Mouse (Mus musculus): Measurements from ENCODE around the gene Oprm1. TPM values are rescaled to one million over a fixed set of nuclear protein-coding genes. Genes with fewer than 3 reads are reported as not detected.

Gene Oprm1
- polyA plus RNA-seq, 1 experiment from 2014 or later: not detected

- ATAC-seq (replicated peaks; ENCODE audit: insufficient number of reproducible peaks, low FRiP score, low TSS enrichment, low read depth) (no peak), DNase-seq (ENCODE audit: low spot score) (no peak)
- no peak overlapping the region for H3K4me2 ChIP-seq (ENCODE audit: low read depth, low read length)
- no peak overlapping the region for H3K27ac ChIP-seq (replicated peaks; ENCODE audit: low read depth, low read length)
- H3K4me3 ChIP-seq (ENCODE audit: low read depth, low read length): no peak overlapping the region
- no peaks in the 10 kb centered on the region for H3K36me3 ChIP-seq (replicated peaks; ENCODE audit: control insufficient read depth, insufficient read depth, low read depth, low read length)
- H3K9me3 ChIP-seq (replicated peaks; ENCODE audit: control insufficient read depth, low read length): no peaks in the 10 kb centered on the region
- WGBS: 93% methylated on average over 1 of the region's 1 CpGs
- H3K9ac ChIP-seq (replicated peaks; ENCODE audit: low read length): no peak overlapping the region
- H3K27me3 ChIP-seq (ENCODE audit: control insufficient read depth, insufficient read depth, low read length): no peaks in the 10 kb centered on the region
- H3K4me1 ChIP-seq (ENCODE audit: control insufficient read depth, insufficient read depth, low read length): no peaks in the 10 kb centered on the region
Measured at GRCm38 (mm10) chr10:6968334-6968733, 210.0 kb downstream of the Oprm1 start.

GRCm38 (mm10) chr10:6977843-6978242 is 219.5 kb downstream of the Oprm1 start:
- Histone ChIP-seq H3K4me3 (ENCODE audit: low read depth, low read length) (no peak overlapping the region), H3K27ac (replicated peaks; ENCODE audit: low read depth, low read length) (no peak overlapping the region), H3K36me3 (replicated peaks; ENCODE audit: control insufficient read depth, insufficient read depth, low read depth, low read length) (no peaks in the 10 kb centered on the region), H3K4me1 (ENCODE audit: control insufficient read depth, insufficient read depth, low read length) (no peaks in the 10 kb centered on the region), H3K9me3 (replicated peaks; ENCODE audit: control insufficient read depth, low read length) (no peaks in the 10 kb centered on the region), H3K9ac (replicated peaks; ENCODE audit: low read length) (no peak overlapping the region), H3K4me2 (ENCODE audit: low read depth, low read length) (no peak overlapping the region), H3K27me3 (ENCODE audit: control insufficient read depth, insufficient read depth, low read length) (no peaks in the 10 kb centered on the region)
- 69% methylated on average over 2 of the region's 2 CpGs for WGBS
- ATAC-seq (replicated peaks; ENCODE audit: insufficient number of reproducible peaks, low FRiP score, low TSS enrichment, low read depth) (no peak), DNase-seq (ENCODE audit: low spot score) (no peak)

GRCm38 (mm10) chr10:6978733-6979132 is 220.4 kb downstream of the Oprm1 start:
- Histone ChIP-seq H3K27ac (replicated peaks; ENCODE audit: low read depth, low read length) (no peak overlapping the region), H3K4me2 (ENCODE audit: low read depth, low read length) (no peak overlapping the region), H3K9me3 (replicated peaks; ENCODE audit: control insufficient read depth, low read length) (no peaks in the 10 kb centered on the region), H3K4me3 (ENCODE audit: low read depth, low read length) (no peak overlapping the region), H3K36me3 (replicated peaks; ENCODE audit: control insufficient read depth, insufficient read depth, low read depth, low read length) (no peaks in the 10 kb centered on the region), H3K4me1 (ENCODE audit: control insufficient read depth, insufficient read depth, low read length) (no peaks in the 10 kb centered on the region), H3K27me3 (ENCODE audit: control insufficient read depth, insufficient read depth, low read length) (no peaks in the 10 kb centered on the region), H3K9ac (replicated peaks; ENCODE audit: low read length) (no peak overlapping the region)
- DNase-seq (ENCODE audit: low spot score) (no peak), ATAC-seq (replicated peaks; ENCODE audit: insufficient number of reproducible peaks, low FRiP score, low TSS enrichment, low read depth) (no peak)
- 86% methylated on average over 1 of the region's 1 CpGs for WGBS

GRCm38 (mm10) chr10:6979216-6979615 is 220.9 kb downstream of the Oprm1 start:
- Histone ChIP-seq H3K4me2 (ENCODE audit: low read depth, low read length) (no peak overlapping the region), H3K9me3 (replicated peaks; ENCODE audit: control insufficient read depth, low read length) (no peaks in the 10 kb centered on the region), H3K36me3 (replicated peaks; ENCODE audit: control insufficient read depth, insufficient read depth, low read depth, low read length) (no peaks in the 10 kb centered on the region), H3K4me3 (ENCODE audit: low read depth, low read length) (no peak overlapping the region), H3K27me3 (ENCODE audit: control insufficient read depth, insufficient read depth, low read length) (no peaks in the 10 kb centered on the region), H3K4me1 (ENCODE audit: control insufficient read depth, insufficient read depth, low read length) (no peaks in the 10 kb centered on the region), H3K27ac (replicated peaks; ENCODE audit: low read depth, low read length) (no peak overlapping the region), H3K9ac (replicated peaks; ENCODE audit: low read length) (no peak overlapping the region)
- WGBS: 77% methylated on average over 7 of the region's 7 CpGs
- DNase-seq (ENCODE audit: low spot score) (no peak), ATAC-seq (replicated peaks; ENCODE audit: insufficient number of reproducible peaks, low FRiP score, low TSS enrichment, low read depth) (no peak)

GRCm38 (mm10) chr10:6979789-6980188 is 221.5 kb downstream of the Oprm1 start:
- H3K4me2 ChIP-seq (ENCODE audit: low read depth, low read length): no peak overlapping the region
- no peak overlapping the region for H3K27ac ChIP-seq (replicated peaks; ENCODE audit: low read depth, low read length)
- H3K9ac ChIP-seq (replicated peaks; ENCODE audit: low read length): no peak overlapping the region
- no peak for DNase-seq (ENCODE audit: low spot score)
- no peaks in the 10 kb centered on the region for H3K27me3 ChIP-seq (ENCODE audit: control insufficient read depth, insufficient read depth, low read length)
- H3K36me3 ChIP-seq (replicated peaks; ENCODE audit: control insufficient read depth, insufficient read depth, low read depth, low read length): no peaks in the 10 kb centered on the region
- no peaks in the 10 kb centered on the region for H3K9me3 ChIP-seq (replicated peaks; ENCODE audit: control insufficient read depth, low read length)
- no peaks in the 10 kb centered on the region for H3K4me1 ChIP-seq (ENCODE audit: control insufficient read depth, insufficient read depth, low read length)
- no peak for ATAC-seq (replicated peaks; ENCODE audit: insufficient number of reproducible peaks, low FRiP score, low TSS enrichment, low read depth)
- WGBS: 57% methylated on average over 8 of the region's 8 CpGs
- no peak overlapping the region for H3K4me3 ChIP-seq (ENCODE audit: low read depth, low read length)

GRCm38 (mm10) chr10:6980236-6980635 is 221.9 kb downstream of the Oprm1 start:
- Histone ChIP-seq H3K9ac (replicated peaks; ENCODE audit: low read length) (0 out of 2 replicates have a peak overlapping the region, but pooled peaks have one; percentile 1), H3K4me3 (ENCODE audit: low read depth, low read length) (no peak overlapping the region), H3K27ac (replicated peaks; ENCODE audit: low read depth, low read length) (no peak overlapping the region), H3K4me1 (ENCODE audit: control insufficient read depth, insufficient read depth, low read length) (no peaks in the 10 kb centered on the region), H3K9me3 (replicated peaks; ENCODE audit: control insufficient read depth, low read length) (no peaks in the 10 kb centered on the region), H3K36me3 (replicated peaks; ENCODE audit: control insufficient read depth, insufficient read depth, low read depth, low read length) (no peaks in the 10 kb centered on the region), H3K4me2 (ENCODE audit: low read depth, low read length) (0 out of 2 replicates have a peak overlapping the region, but pooled peaks have one; percentile 1), H3K27me3 (ENCODE audit: control insufficient read depth, insufficient read depth, low read length) (no peaks in the 10 kb centered on the region)
- 27% methylated on average over 6 of the region's 6 CpGs for WGBS
- no peak for ATAC-seq (replicated peaks; ENCODE audit: insufficient number of reproducible peaks, low FRiP score, low TSS enrichment, low read depth)
- peak; percentile 13 for DNase-seq (ENCODE audit: low spot score)

- H3K27me3 ChIP-seq (ENCODE audit: control insufficient read depth, insufficient read depth, low read length): no peaks in the 10 kb centered on the region
- WGBS: 66% methylated on average over 2 of the region's 2 CpGs
- ATAC-seq (replicated peaks; ENCODE audit: insufficient number of reproducible peaks, low FRiP score, low TSS enrichment, low read depth): no peak
Measured at GRCm38 (mm10) chr10:6982751-6983151, 224.4 kb downstream of the Oprm1 start.

GRCm38 (mm10) chr10:6983431-6983830 is 225.1 kb downstream of the Oprm1 start:
- no peak for ATAC-seq (replicated peaks; ENCODE audit: insufficient number of reproducible peaks, low FRiP score, low TSS enrichment, low read depth)
- no peak overlapping the region for H3K9ac ChIP-seq (replicated peaks; ENCODE audit: low read length)
- no peak overlapping the region for H3K4me3 ChIP-seq (ENCODE audit: low read depth, low read length)
- no peak overlapping the region for H3K27ac ChIP-seq (replicated peaks; ENCODE audit: low read depth, low read length)
- H3K4me1 ChIP-seq (ENCODE audit: control insufficient read depth, insufficient read depth, low read length): no peaks in the 10 kb centered on the region
- H3K36me3 ChIP-seq (replicated peaks; ENCODE audit: control insufficient read depth, insufficient read depth, low read depth, low read length): no peaks in the 10 kb centered on the region
- WGBS: 94% methylated on average over 2 of the region's 2 CpGs
- no peak overlapping the region for H3K4me2 ChIP-seq (ENCODE audit: low read depth, low read length)
- H3K27me3 ChIP-seq (ENCODE audit: control insufficient read depth, insufficient read depth, low read length): no peaks in the 10 kb centered on the region
- H3K9me3 ChIP-seq (replicated peaks; ENCODE audit: control insufficient read depth, low read length): no peaks in the 10 kb centered on the region
- no peak for DNase-seq (ENCODE audit: low spot score)

More at GRCm38 (mm10) chr10:6982751-6983151, 224.4 kb downstream of the Oprm1 start:
- Histone ChIP-seq H3K4me2 (ENCODE audit: low read depth, low read length) (no peak overlapping the region), H3K9me3 (replicated peaks; ENCODE audit: control insufficient read depth, low read length) (no peaks in the 10 kb centered on the region), H3K4me1 (ENCODE audit: control insufficient read depth, insufficient read depth, low read length) (no peaks in the 10 kb centered on the region), H3K27ac (replicated peaks; ENCODE audit: low read depth, low read length) (no peak overlapping the region), H3K4me3 (ENCODE audit: low read depth, low read length) (no peak overlapping the region), H3K36me3 (replicated peaks; ENCODE audit: control insufficient read depth, insufficient read depth, low read depth, low read length) (no peaks in the 10 kb centered on the region), H3K9ac (replicated peaks; ENCODE audit: low read length) (no peak overlapping the region)
- no peak for DNase-seq (ENCODE audit: low spot score)

Measured in embryonic facial prominence, embryonic 11.5 days (tissue).